17 mouse cellular contexts compared by ENCODE assay signal in the genomic region with DNA sequence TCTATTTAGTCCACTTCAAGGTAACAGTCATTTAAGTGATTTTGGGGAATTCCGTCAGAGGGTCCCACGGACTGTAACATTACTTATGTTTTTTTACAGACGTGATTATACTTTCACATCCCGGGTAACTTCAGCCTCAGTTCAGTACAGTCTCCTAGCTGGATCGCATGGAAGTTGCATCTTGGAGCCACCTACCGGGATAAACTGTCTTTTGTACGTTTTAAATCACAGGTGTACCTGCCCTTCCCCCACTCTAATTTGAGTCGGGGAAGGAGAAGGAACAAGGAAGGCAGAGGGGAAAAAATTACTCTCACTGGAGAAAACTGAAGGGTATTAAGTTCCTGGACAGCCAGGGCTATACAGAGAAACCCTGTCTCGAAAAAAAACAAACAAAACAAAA. TPM values are rescaled to one million over a fixed set of nuclear protein-coding genes. Genes with fewer than 3 reads are reported as not detected.
DNase-seq lines count a peak whose midpoint lies in the region; ATAC-seq and TF ChIP-seq lines count a peak whose summit lies in the region.
"Had no signal": no experiment of that assay in that cellular context is flagged by ENCODE, and none has a peak within 500 bp of the region (broad histone marks: within the 10 kb centered on the region; RNA-seq: fewer than 3 reads in every experiment).

No protein-coding gene starts in this region.

- no peak for TF ChIP-seq CTCF in kidney, adult 2 months (conservative IDR thresholded peaks at IDR 0.05; ENCODE audit: insufficient read depth, insufficient read length, low read depth, low read length)

- H3K9me3 ChIP-seq in embryonic facial prominence, embryonic 14.5 days (ENCODE audit: control insufficient read depth, low read length) = no peaks in the 10 kb centered on the region
- H3K9me3 ChIP-seq in embryonic facial prominence, embryonic 10.5 days = no peaks in the 10 kb centered on the region
- H3K9me3 ChIP-seq in stomach, embryonic 14.5 days (ENCODE audit: control insufficient read depth, low read depth, low read length) = no peaks in the 10 kb centered on the region
- no peaks in the 10 kb centered on the region for H3K9me3 ChIP-seq in heart, embryonic 11.5 days (replicated peaks; ENCODE audit: control insufficient read depth, low read length)
- H3K9me3 ChIP-seq in forebrain, embryonic 10.5 days = no peaks in the 10 kb centered on the region
- H3K9me3 ChIP-seq: liver, embryonic 15.5 days; neural tube, embryonic 12.5 days had no signal

- H3K27me3 ChIP-seq in embryonic facial prominence, embryonic 14.5 days (replicated peaks; ENCODE audit: control insufficient read depth, insufficient read depth, low read length) = no peaks in the 10 kb centered on the region
- H3K27me3 ChIP-seq in embryonic facial prominence, embryonic 10.5 days (replicated peaks; ENCODE audit: low read depth, poor library complexity, severe bottlenecking) = no peaks in the 10 kb centered on the region
- no peaks in the 10 kb centered on the region for H3K27me3 ChIP-seq in kidney, adult 2 months (replicated peaks; ENCODE audit: control insufficient read depth, insufficient read depth, low read length)
- H3K27me3 ChIP-seq in stomach, embryonic 14.5 days (ENCODE audit: control insufficient read depth, insufficient read depth, low read length) = no peaks in the 10 kb centered on the region
- H3K27me3 ChIP-seq in heart, embryonic 11.5 days (ENCODE audit: control insufficient read depth, insufficient read depth, low read length) = no peaks in the 10 kb centered on the region
- no peaks in the 10 kb centered on the region for H3K27me3 ChIP-seq in forebrain, embryonic 10.5 days (ENCODE audit: poor library complexity, severe bottlenecking)
- H3K27me3 ChIP-seq: liver, embryonic 15.5 days; neural tube, embryonic 12.5 days had no signal

- no peak for TF ChIP-seq POLR2A in kidney, adult 2 months (IDR thresholded peaks at IDR 0.05; ENCODE audit: low read depth, low read length)

- H3K36me3 ChIP-seq in embryonic facial prominence, embryonic 14.5 days (ENCODE audit: control insufficient read depth, insufficient read depth, low read length) = no peaks in the 10 kb centered on the region
- no peaks in the 10 kb centered on the region for H3K36me3 ChIP-seq in embryonic facial prominence, embryonic 10.5 days (replicated peaks)
- no peaks in the 10 kb centered on the region for H3K36me3 ChIP-seq in kidney, adult 2 months (ENCODE audit: control insufficient read depth, insufficient read depth, low read length)
- no peaks in the 10 kb centered on the region for H3K36me3 ChIP-seq in stomach, embryonic 14.5 days (ENCODE audit: control insufficient read depth, insufficient read depth, low read length)
- H3K36me3 ChIP-seq in heart, embryonic 11.5 days (ENCODE audit: control insufficient read depth, insufficient read depth, low read length) = no peaks in the 10 kb centered on the region
- H3K36me3 ChIP-seq in forebrain, embryonic 10.5 days (replicated peaks) = no peaks in the 10 kb centered on the region
- H3K36me3 ChIP-seq: liver, embryonic 15.5 days; neural tube, embryonic 12.5 days had no signal

- DNase-seq in embryonic facial prominence, embryonic 14.5 days (ENCODE audit: low spot score) = peak; percentile 30
- no peak for DNase-seq in embryonic facial prominence, embryonic 10.5 days (ENCODE audit: low spot score)
- peak; percentile 69 for DNase-seq in kidney, adult 2 months
- DNase-seq in kidney, postnatal 14 days = peak; percentile 44
- DNase-seq in spleen, postnatal 10 days (ENCODE audit: low spot score in 2 of 2) = no peak
- no peak for DNase-seq in forebrain, embryonic 10.5 days (ENCODE audit: extremely low spot score, low spot score)
- DNase-seq: adrenal gland, adult 8-10 months; cerebellum, adult 11 months; cerebellum, postnatal 36 days; gastrocnemius, postnatal 14 days; thymus, adult 2 months had no signal

- H3K4me3 ChIP-seq in embryonic facial prominence, embryonic 14.5 days (ENCODE audit: low read depth, low read length) = 0 out of 2 replicates have a peak overlapping the region, but pooled peaks have one; percentile 2
- H3K4me3 ChIP-seq in embryonic facial prominence, embryonic 10.5 days = no peak overlapping the region
- H3K4me3 ChIP-seq in kidney, adult 2 months (ENCODE audit: insufficient read depth, low read depth, low read length) = peak overlapping the region; percentile 59
- H3K4me3 ChIP-seq in stomach, embryonic 14.5 days (ENCODE audit: low read depth, low read length) = no peak overlapping the region; the same call in 1 of the 2 replicates
- no peak overlapping the region for H3K4me3 ChIP-seq in heart, embryonic 11.5 days (ENCODE audit: low read depth, low read length)
- H3K4me3 ChIP-seq in forebrain, embryonic 10.5 days = no peak overlapping the region
- H3K4me3 ChIP-seq: liver, embryonic 15.5 days; neural tube, embryonic 12.5 days had no signal

- ATAC-seq in embryonic facial prominence, embryonic 14.5 days (ENCODE audit: low read depth) = peak; percentile 12; the same call in 1 of the 2 replicates
- ATAC-seq in stomach, embryonic 14.5 days (ENCODE audit: insufficient number of reproducible peaks, insufficient read depth, low FRiP score, low read depth) = no peak
- no peak for ATAC-seq in heart, embryonic 11.5 days (replicated peaks; ENCODE audit: insufficient number of reproducible peaks, low FRiP score, low TSS enrichment)
- ATAC-seq: inflammation-experienced regulatory T-cells, adult 6 months had no signal

- no peak overlapping the region for H3K9ac ChIP-seq in embryonic facial prominence, embryonic 14.5 days (ENCODE audit: low read depth, low read length)
- H3K9ac ChIP-seq in stomach, embryonic 14.5 days (replicated peaks; ENCODE audit: low read depth, low read length) = no peak overlapping the region
- H3K9ac ChIP-seq in heart, embryonic 11.5 days (ENCODE audit: low read depth, low read length) = no peak overlapping the region
- H3K9ac ChIP-seq: liver, embryonic 15.5 days; neural tube, embryonic 12.5 days had no signal

- H3K4me2 ChIP-seq in embryonic facial prominence, embryonic 14.5 days (ENCODE audit: low read depth, low read length) = no peak overlapping the region
- peak overlapping the region; percentile 33; the same call in 1 of the 2 replicates for H3K4me2 ChIP-seq in stomach, embryonic 14.5 days (replicated peaks; ENCODE audit: low read depth, low read length)
- H3K4me2 ChIP-seq in heart, embryonic 11.5 days = no peak overlapping the region
- H3K4me2 ChIP-seq: liver, embryonic 15.5 days; neural tube, embryonic 12.5 days had no signal

- H3K4me1 ChIP-seq in embryonic facial prominence, embryonic 14.5 days (ENCODE audit: control insufficient read depth, insufficient read depth, low read length) = no peaks in the 10 kb centered on the region
- 0 out of 2 replicates have a peak, but pooled peaks cover 5% of the 10 kb centered on the region for H3K4me1 ChIP-seq in embryonic facial prominence, embryonic 10.5 days
- H3K4me1 ChIP-seq in kidney, adult 2 months (ENCODE audit: control insufficient read depth, insufficient read depth, low read length) = peaks cover 20% of the 10 kb centered on the region
- 0 out of 2 replicates have a peak, but pooled peaks cover 2% of the 10 kb centered on the region for H3K4me1 ChIP-seq in stomach, embryonic 14.5 days (ENCODE audit: control insufficient read depth, insufficient read depth, low read length)
- no peaks in the 10 kb centered on the region for H3K4me1 ChIP-seq in heart, embryonic 11.5 days (ENCODE audit: control insufficient read depth, insufficient read depth, low read length)
- peaks cover 8% of the 10 kb centered on the region; the same call in 1 of the 2 replicates for H3K4me1 ChIP-seq in forebrain, embryonic 10.5 days
- H3K4me1 ChIP-seq: liver, embryonic 15.5 days; neural tube, embryonic 12.5 days had no signal

- 43% methylated on average over 9 of the region's 9 CpGs for WGBS in embryonic facial prominence, embryonic 14.5 days
- WGBS in embryonic facial prominence, embryonic 10.5 days = 52% methylated on average over 9 of the region's 9 CpGs
- WGBS in kidney, adult 2 months = 38% methylated on average over 9 of the region's 9 CpGs
- 51% methylated on average over 9 of the region's 9 CpGs for WGBS in stomach, embryonic 14.5 days
- WGBS in heart, embryonic 11.5 days (ENCODE audit: insufficient replicate concordance) = 59% methylated on average over 9 of the region's 9 CpGs
- 58% methylated on average over 9 of the region's 9 CpGs for WGBS in forebrain, embryonic 10.5 days

- H3K27ac ChIP-seq in embryonic facial prominence, embryonic 14.5 days (replicated peaks; ENCODE audit: low read depth, low read length) = no peak overlapping the region
- H3K27ac ChIP-seq in embryonic facial prominence, embryonic 10.5 days (replicated peaks) = no peak overlapping the region
- peak overlapping the region; percentile 78 for H3K27ac ChIP-seq in kidney, adult 2 months (ENCODE audit: insufficient read depth, low read depth, low read length)
- H3K27ac ChIP-seq in stomach, embryonic 14.5 days (ENCODE audit: low read length) = no peak overlapping the region
- no peak overlapping the region for H3K27ac ChIP-seq in heart, embryonic 11.5 days (ENCODE audit: low read depth, low read length)
- no peak overlapping the region for H3K27ac ChIP-seq in forebrain, embryonic 10.5 days
- H3K27ac ChIP-seq: liver, embryonic 15.5 days; neural tube, embryonic 12.5 days had no signal

RNA-seq across cellular contexts. Expression of gene Arhgef38, which starts 0.8 kb away (rescaled TPM):
- 1.2 and 1.5 TPM in 2 replicates for polyA plus RNA-seq in embryonic facial prominence, embryonic 14.5 days (2014; fragmentation: Nextera tagmentation; extraction: Ambion mirVana)
- polyA plus RNA-seq in embryonic facial prominence, embryonic 10.5 days (2016; fragmentation: Nextera tagmentation; extraction: Ambion mirVana) = 0.05 and 0.25 TPM in 2 replicates
- 1.5 and 1.7 TPM in 2 replicates for polyA plus RNA-seq in kidney, adult 2 months (2012; rRNA removed)
- polyA plus RNA-seq in stomach, embryonic 14.5 days (2014; fragmentation: Nextera tagmentation; extraction: Ambion mirVana) = 1.8 and 3.4 TPM in 2 replicates
- polyA plus RNA-seq in heart, embryonic 11.5 days (2014; fragmentation: Nextera tagmentation; extraction: Ambion mirVana) = not detected in 2 replicates
- polyA plus RNA-seq in forebrain, embryonic 10.5 days (2016; fragmentation: Nextera tagmentation; extraction: Ambion mirVana) = 0.02 and 0.10 TPM in 2 replicates
- polyA plus RNA-seq: liver, embryonic 15.5 days; neural tube, embryonic 12.5 days; urinary bladder, adult 2 months had no signal

Comparison
In these comparisons a context has a peak if more than half of its experiments do, and no peak if none do; other contexts are left out.
1. DNase-seq: peak in embryonic facial prominence, embryonic 14.5 days (single experiment), kidney, adult 2 months (single experiment) and kidney, postnatal 14 days (single experiment); none in embryonic facial prominence, embryonic 10.5 days (single experiment), spleen, postnatal 10 days (0 of 2) and forebrain, embryonic 10.5 days (single experiment).
2. H3K4me3 ChIP-seq: peak in embryonic facial prominence, embryonic 14.5 days (single experiment) and kidney, adult 2 months (single experiment); none in embryonic facial prominence, embryonic 10.5 days (single experiment), stomach, embryonic 14.5 days (single experiment), heart, embryonic 11.5 days (single experiment) and forebrain, embryonic 10.5 days (single experiment).